Mouse (Mus musculus): ENCODE measurements around the gene Cyb561d1.

- no peak for TF ChIP-seq CTCF (IDR thresholded peaks at IDR 0.05; ENCODE audit: low read depth)
- no peak for TF ChIP-seq EP300 (IDR thresholded peaks at IDR 0.05; ENCODE audit: low read depth)
These were observed 8.5 kb upstream of the Cyb561d1 start for GRCm38 (mm10) chr3:108209536-108209935.

All from liver, postnatal 0 days (tissue).